Mouse (Mus musculus) testis, adult 2 months (tissue): Measurements from ENCODE around the gene Oas1d. TPM values are rescaled to one million over a fixed set of nuclear protein-coding genes. Genes with fewer than 3 reads are reported as not detected.
A peak's percentile ranks its signal among the peaks of the same experiment; 100 is the strongest.
"Not testable (repeated sequence)": the region's sequence is repeated elsewhere in the genome, so short reads cannot be mapped to it uniquely, and the experiment has no call there.

Experiments
- H3K27ac ChIP-seq: fragments of 200-500 bp; 2 replicates; pipeline ENCODE4 v1.5.1; 2012; ENCODE audit warnings: low read depth, low read length; ENCODE audit not compliant: control insufficient read depth, insufficient read depth
- H3K27me3 ChIP-seq: fragments of 200-500 bp; 2 replicates; pipeline ENCODE4 v1.6.1; 2012; ENCODE audit warnings: mild to moderate bottlenecking, low read length, moderate library complexity; ENCODE audit not compliant: control insufficient read depth, insufficient read depth
- H3K36me3 ChIP-seq: fragments of 200-500 bp; 2 replicates; pipeline ENCODE4 v1.6.1; 2012; ENCODE audit warnings: mild to moderate bottlenecking, low read length; ENCODE audit not compliant: control insufficient read depth, insufficient read depth
- H3K4me1 ChIP-seq: fragments of 200-500 bp; 2 replicates; pipeline ENCODE4 v1.6.1; 2012; ENCODE audit warnings: low read length; ENCODE audit not compliant: control insufficient read depth, insufficient read depth
- H3K4me3 ChIP-seq: fragments of 200-500 bp; 2 replicates; pipeline ENCODE4 v1.5.1; 2012; ENCODE audit warnings: low read depth, mild to moderate bottlenecking, low read length, moderate library complexity, mixed read lengths; ENCODE audit not compliant: control insufficient read depth
- CTCF ChIP-seq: fragments of 200-500 bp; IDR thresholded peaks from 2 replicates; pipeline ENCODE4 v1.5.1; 2012; ENCODE audit warnings: low read depth, mild to moderate bottlenecking, inconsistent platforms, low read length, moderate library complexity; ENCODE audit not compliant: control insufficient read depth, insufficient read depth, insufficient replicate concordance
- POLR2A ChIP-seq: fragments of 200-500 bp; IDR thresholded peaks from 2 replicates; pipeline ENCODE4 v1.6.1; 2012; ENCODE audit warnings: low read depth, mild to moderate bottlenecking, inconsistent platforms, low read length, moderate library complexity; ENCODE audit not compliant: control insufficient read depth
- polyA plus RNA-seq: library from polyadenylated mRNA; depleted of rRNA; stranded (reverse); fragments of >200 nt; gene quantifications from 2 replicates; pipeline ENCODE4 v1.2.3, GENCODE M21; 2012; rRNA removed

The Oas1d gene
- not detected in 2 replicates for polyA plus RNA-seq

DNA sequence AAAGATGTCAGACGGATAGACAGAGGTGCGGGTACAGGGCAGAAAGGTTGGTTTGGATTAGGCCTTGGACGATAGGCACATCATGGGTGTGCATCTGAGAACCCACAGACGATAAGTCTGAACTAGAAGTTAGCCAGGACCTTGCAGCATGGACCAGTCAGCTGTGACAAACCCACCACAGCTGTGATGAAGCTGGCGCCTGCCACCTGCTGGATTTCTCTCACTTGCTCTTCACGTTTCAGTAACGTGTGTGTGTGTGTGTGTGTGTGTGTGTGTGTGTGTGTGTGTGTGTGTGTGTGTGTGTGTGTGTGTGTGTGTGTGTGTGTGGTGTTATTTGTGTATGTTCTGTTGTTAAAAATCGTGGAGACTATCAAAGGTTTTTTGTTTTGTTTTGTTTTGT, at the start of gene Oas1d:
Gene Oas1d, plus strand, starts transcription at position 333 of the 400 bp plus-strand sequence.
- H3K4me1 ChIP-seq, H3K27ac ChIP-seq, H3K36me3 ChIP-seq, H3K4me3 ChIP-seq, H3K27me3 ChIP-seq: not testable (repeated sequence)

DNA sequence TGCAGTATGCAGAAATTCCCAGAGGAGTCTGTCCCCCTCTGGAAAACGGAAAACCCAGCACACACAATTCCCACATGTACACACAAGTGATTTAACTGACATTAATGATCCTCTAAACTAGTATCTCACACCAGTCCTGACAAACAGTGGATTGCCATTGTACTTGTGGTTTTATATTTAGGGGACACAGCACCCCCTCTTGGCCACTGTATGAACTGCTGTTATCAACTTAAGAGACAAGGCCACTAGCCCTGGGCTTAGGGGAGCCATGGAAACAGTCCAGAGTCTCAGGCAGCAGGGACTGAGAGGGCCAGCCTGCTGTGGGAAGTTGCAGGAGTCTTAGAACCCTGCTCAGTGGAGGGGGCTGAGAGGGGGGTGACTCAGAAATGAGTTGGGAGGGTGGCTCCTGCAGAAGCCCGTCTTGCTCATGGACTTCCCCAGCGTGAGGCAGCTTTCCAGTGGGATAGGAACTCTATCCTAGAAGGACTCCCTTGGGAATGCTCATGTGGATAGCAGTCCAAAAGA, 48.9 kb upstream of the Oas1d start:
- no peak overlapping the region for H3K4me3 ChIP-seq
- no peak for TF ChIP-seq POLR2A
- TF ChIP-seq CTCF, result peak; percentile 22; the same call in 1 of the 2 replicates

DNA sequence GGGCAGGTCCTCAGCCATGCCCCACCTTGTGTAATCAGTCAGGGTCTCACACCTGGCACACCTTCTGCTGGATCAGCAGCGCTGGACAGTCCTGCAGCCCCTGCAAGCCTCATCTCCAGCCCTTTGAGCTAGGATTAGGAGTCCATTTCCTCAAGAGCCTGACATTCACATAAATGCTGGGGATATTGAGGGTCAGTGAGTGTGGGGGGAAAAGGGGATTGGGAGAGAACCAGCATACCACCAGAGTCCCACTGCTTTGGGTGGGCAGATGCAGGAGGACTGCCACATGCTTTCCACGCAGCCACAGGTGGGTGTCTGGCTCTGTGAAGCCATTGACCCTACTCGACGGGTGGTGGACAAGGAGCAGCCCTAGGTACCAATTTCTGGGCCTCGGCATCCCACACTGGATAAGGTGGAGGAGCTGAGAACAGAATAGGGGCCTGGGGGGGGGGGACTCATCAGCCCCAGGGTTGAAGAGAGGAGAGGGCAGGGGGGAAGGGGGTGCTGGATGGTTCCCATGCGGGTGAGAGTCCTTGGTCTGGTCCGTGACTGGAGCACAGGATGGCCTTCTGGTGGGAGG, 44.8 kb upstream of the Oas1d start:
- no peaks in the 10 kb centered on the region for H3K4me1 ChIP-seq
- no peaks in the 10 kb centered on the region for H3K36me3 ChIP-seq
- H3K27ac ChIP-seq, result no peak overlapping the region
- H3K4me3 ChIP-seq, result no peak overlapping the region
- TF ChIP-seq CTCF (no peak), POLR2A (no peak)
- no peaks in the 10 kb centered on the region for H3K27me3 ChIP-seq

More for the DNA sequence above, 48.9 kb upstream of the Oas1d start:
- Histone ChIP-seq H3K27ac (no peak overlapping the region), H3K36me3 (no peaks in the 10 kb centered on the region), H3K27me3 (no peaks in the 10 kb centered on the region), H3K4me1 (no peaks in the 10 kb centered on the region)

DNA sequence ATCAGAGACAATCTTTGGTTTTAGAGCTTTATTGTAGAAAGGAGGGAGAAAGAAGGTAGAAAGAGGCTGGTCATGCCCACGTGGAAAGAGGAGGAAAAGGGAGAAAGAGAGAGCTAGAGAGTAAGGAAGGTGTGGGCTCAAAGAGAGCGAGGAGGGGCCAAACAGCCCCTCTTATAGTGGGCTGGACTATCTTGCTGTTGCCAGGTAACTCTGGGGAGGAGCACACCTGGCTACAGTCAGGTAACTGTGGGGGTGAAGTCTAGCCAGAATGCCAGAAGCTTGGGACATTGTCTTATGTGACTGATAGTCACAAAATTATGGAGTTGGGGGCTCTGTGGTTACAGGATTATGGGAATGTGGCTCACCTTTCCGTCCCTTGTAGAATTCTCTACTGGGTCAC, 44.3 kb upstream of the Oas1d start:
- Histone ChIP-seq H3K4me1 (no peaks in the 10 kb centered on the region), H3K27ac (no peak overlapping the region), H3K27me3 (no peaks in the 10 kb centered on the region), H3K36me3 (no peaks in the 10 kb centered on the region), H3K4me3 (no peak overlapping the region)
- no peak for TF ChIP-seq POLR2A
- no peak for TF ChIP-seq CTCF

DNA sequence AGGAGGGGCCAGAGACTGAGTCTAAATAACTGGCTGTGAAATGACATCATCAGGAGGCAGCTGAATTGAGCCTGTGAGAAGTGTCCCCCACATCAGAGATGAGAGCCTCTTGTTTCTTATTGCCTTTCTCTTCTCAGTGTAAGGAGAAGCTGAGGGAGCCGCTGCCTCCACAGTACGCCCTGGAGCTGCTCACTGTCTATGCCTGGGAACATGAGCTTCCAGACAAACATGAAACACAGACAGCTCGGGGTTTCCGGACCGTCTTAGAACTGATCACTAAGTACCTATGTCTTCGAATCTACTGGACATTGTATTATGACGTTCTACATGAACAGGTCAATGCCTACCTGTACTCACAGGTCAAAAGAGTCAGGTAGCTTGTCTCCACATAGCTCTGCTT, 43.6 kb upstream of the Oas1d start:
- Histone ChIP-seq H3K27ac (no peak overlapping the region), H3K36me3 (no peaks in the 10 kb centered on the region), H3K4me1 (no peaks in the 10 kb centered on the region), H3K4me3 (no peak overlapping the region), H3K27me3 (no peaks in the 10 kb centered on the region)
- TF ChIP-seq POLR2A, result no peak
- no peak for TF ChIP-seq CTCF

DNA sequence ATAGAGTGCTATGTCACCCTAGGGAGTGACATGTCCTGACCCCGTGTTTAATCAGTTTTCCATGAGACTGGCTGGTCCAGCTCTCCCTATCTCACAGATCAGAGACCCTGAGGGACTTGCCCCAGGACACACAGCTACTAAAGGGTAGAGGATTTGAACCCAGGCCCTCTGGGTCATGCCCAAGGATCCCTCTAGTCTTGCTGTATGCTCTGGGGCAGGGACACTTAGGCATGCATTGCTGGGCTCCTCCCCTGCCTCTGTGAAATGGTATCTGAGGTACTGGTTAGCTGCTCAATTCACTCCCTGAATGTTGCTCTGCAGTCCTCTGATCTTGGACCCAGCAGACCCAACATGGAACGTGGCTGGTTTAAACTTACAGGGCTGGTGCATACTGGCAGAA, 42.9 kb upstream of the Oas1d start:
- no peaks in the 10 kb centered on the region for H3K4me1 ChIP-seq
- no peak overlapping the region for H3K27ac ChIP-seq
- H3K27me3 ChIP-seq, result no peaks in the 10 kb centered on the region
- H3K36me3 ChIP-seq, result no peaks in the 10 kb centered on the region
- no peak overlapping the region for H3K4me3 ChIP-seq
- TF ChIP-seq CTCF (no peak), POLR2A (no peak)

DNA sequence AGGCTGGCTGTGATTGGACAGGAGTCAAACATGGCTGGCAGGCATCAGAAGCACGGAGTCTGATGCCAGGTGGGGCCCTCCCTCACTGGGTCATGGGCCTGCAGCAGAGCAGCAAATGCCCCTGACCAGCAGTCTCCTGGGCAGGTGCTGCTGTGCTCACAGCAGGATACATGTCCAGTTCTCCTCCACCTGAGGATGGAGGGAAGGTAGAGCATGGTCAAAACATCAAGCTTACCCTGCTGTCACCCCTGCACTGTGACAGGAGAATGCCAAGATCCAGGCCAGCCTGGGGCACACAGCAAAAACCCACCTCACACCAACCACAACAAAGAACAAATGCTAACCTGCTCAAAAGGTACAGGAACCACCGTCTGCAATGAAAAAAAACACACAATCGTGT, 37.5 kb upstream of the Oas1d start:
- not testable (repeated sequence) for H3K4me1 ChIP-seq, H3K4me3 ChIP-seq, H3K27me3 ChIP-seq, H3K36me3 ChIP-seq, H3K27ac ChIP-seq

DNA sequence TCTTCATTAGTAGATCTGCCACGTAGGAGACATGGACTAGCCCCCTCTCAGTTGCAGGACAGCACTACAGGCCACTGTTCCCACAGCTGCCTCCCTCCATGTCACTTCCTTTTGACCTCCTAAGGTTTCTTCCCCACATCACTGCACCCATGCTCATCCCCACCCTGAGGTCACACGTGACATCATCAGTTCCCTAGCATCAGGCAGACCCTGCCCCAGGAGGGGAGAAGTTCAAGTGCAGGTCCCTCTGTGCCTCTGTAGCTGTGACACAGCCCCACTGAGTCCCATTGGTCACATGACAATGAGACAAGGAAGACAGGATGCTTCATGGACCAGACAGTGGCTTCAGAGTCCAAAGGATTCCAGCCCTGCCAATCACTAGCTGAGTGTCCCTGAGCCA, 36.9 kb upstream of the Oas1d start:
- H3K27me3 ChIP-seq, result not testable (repeated sequence)

DNA sequence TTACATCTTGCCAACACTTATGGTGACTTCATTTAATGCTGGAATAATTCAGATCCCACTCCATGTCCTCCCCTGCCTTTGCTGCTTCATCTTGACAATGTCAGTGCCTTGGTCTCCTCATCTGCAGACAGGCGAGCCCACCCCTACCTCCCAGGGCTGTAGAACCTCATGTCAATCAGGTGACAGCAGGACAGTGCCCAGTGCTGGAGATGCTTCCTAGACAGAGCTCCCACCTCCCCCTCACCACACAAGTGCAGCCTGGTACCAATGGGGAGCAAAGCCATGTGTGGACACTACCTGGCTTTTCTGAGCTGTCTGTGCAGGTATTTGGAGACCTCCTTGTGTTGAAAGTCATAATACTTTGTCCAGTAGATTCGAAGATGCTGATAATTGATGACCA, 35.5 kb upstream of the Oas1d start:
- not testable (repeated sequence) for H3K36me3 ChIP-seq, H3K27me3 ChIP-seq, H3K27ac ChIP-seq, H3K4me1 ChIP-seq, H3K4me3 ChIP-seq

More for the DNA sequence above, 36.9 kb upstream of the Oas1d start:
- not testable (repeated sequence) for H3K4me3 ChIP-seq, H3K27ac ChIP-seq, H3K36me3 ChIP-seq, H3K4me1 ChIP-seq

DNA sequence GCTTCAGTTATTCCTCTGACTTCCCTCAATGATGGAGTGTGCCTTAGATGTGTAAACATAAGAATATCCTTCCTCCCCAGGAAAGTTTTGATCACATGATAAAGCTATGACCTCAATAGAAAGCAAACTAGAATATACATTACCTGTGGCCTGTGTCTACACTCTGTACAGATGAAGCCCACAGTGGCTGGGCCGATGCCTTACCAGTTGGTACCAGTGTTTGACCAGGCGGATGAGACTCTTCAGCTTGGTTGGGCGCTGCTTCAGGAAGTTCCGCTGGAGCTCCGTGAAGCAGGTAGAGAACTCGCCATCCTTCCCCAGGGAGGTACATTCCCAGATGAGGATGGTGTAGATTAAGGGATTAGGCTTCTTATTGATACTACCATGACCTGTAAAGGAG, 32.7 kb upstream of the Oas1d start:
- not testable (repeated sequence) for H3K36me3 ChIP-seq, H3K27ac ChIP-seq, H3K4me3 ChIP-seq, H3K27me3 ChIP-seq, H3K4me1 ChIP-seq

DNA sequence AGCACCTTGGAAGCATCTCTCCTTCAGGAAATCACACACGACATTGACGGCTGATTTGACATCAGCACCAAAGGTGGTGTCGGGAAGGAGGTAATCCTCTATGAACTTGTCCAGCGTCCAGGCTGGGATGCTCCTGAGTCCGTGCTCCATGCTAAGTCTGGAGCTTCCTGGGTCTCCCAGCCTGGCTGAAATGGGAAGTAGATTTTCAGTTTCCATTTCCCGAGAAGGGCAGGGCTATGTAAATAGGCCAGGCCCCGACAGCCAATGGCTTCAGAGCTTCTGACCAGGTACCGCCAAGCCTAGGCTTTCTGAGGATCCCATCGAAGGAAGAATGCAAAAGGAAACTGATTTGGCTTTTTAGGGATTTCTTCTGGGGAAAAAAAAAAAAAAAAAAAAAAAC, 26.9 kb upstream of the Oas1d start, which contains the start of gene Oas1g:
Gene Oas1g, minus strand, starts transcription at position 201 of the 400 bp plus-strand sequence.
- H3K27me3 ChIP-seq, H3K4me1 ChIP-seq, H3K36me3 ChIP-seq, H3K4me3 ChIP-seq, H3K27ac ChIP-seq: not testable (repeated sequence)
